Mouse (Mus musculus) olfactory bulb, adult 2 months (tissue): ENCODE data around the gene Aox1.

Source experiments
- CTCF ChIP-seq: fragments of 200-500 bp; IDR thresholded peaks from 2 replicates; pipeline ENCODE4 v1.5.1; 2012; ENCODE audit warnings: low read depth, mild to moderate bottlenecking, low read length, moderate library complexity; ENCODE audit not compliant: insufficient read depth
- POLR2A ChIP-seq: fragments of 200-500 bp; IDR thresholded peaks from 2 replicates; pipeline ENCODE4 v1.6.1; 2012; ENCODE audit warnings: mild to moderate bottlenecking, low read depth, low read length, moderate library complexity; ENCODE audit not compliant: insufficient read depth

- no peak for TF ChIP-seq POLR2A
- TF ChIP-seq CTCF, result peak; percentile 75; the same call in 1 of the 2 replicates
Measured at GRCm38 (mm10) chr1:58112880-58113279, 83.1 kb downstream of the Aox1 start, which contains the start of gene Aox3.
